Mouse (Mus musculus): ENCODE measurements around the gene Nup62cl. TPM values are rescaled to one million over a fixed set of nuclear protein-coding genes. Genes with fewer than 3 reads are reported as not detected.

Nup62cl gene
- 2.3 and 3.8 TPM in 2 replicates for polyA plus RNA-seq (2016; fragmentation: Nextera tagmentation; extraction: Ambion mirVana)

GRCm38 (mm10) chrX:140062135-140062975 is at the start of gene Nup62cl, which contains the start of gene Pih1h3b:
Gene Nup62cl, minus strand, starts transcription at chrX:140062712.
Gene Pih1h3b, plus strand, starts transcription at chrX:140062879.
- Histone ChIP-seq H3K27ac (no peak within 1 kb of the TSS), H3K36me3 (no peaks in the 10 kb centered on the region), H3K4me1 (peaks cover 3% of the 10 kb centered on the region; the same call in 1 of the 2 replicates), H3K27me3 (ENCODE audit: low read depth, poor library complexity, severe bottlenecking) (peaks cover 77% of the 10 kb centered on the region), H3K9me3 (replicated peaks) (peaks cover 5% of the 10 kb centered on the region; the same call in 1 of the 2 replicates), H3K4me3 (peak within 1 kb of the TSS; percentile 45)
- DNase-seq (ENCODE audit: low spot score) = peak; percentile 54
- WGBS = 19% methylated on average over 64 of the region's 64 CpGs

GRCm38 (mm10) chrX:140094066-140094465 is 31.6 kb upstream of the Nup62cl start:
- 77% methylated on average over 2 of the region's 2 CpGs for WGBS
- no peak overlapping the region for H3K4me3 ChIP-seq
- no peak for DNase-seq (ENCODE audit: low spot score)
- H3K27ac ChIP-seq = no peak overlapping the region
- no peaks in the 10 kb centered on the region for H3K9me3 ChIP-seq (replicated peaks)
- peaks cover 66% of the 10 kb centered on the region for H3K27me3 ChIP-seq (ENCODE audit: low read depth, poor library complexity, severe bottlenecking)
- no peaks in the 10 kb centered on the region for H3K36me3 ChIP-seq
- no peaks in the 10 kb centered on the region for H3K4me1 ChIP-seq

- H3K4me3 ChIP-seq = no peak overlapping the region
- no peaks in the 10 kb centered on the region for H3K4me1 ChIP-seq
- 96% methylated on average over 2 of the region's 2 CpGs for WGBS
- peaks cover 55% of the 10 kb centered on the region for H3K27me3 ChIP-seq (ENCODE audit: low read depth, poor library complexity, severe bottlenecking)
- H3K36me3 ChIP-seq = no peaks in the 10 kb centered on the region
- DNase-seq (ENCODE audit: low spot score) = no peak
- H3K27ac ChIP-seq = no peak overlapping the region
- no peaks in the 10 kb centered on the region for H3K9me3 ChIP-seq (replicated peaks)
Observed at GRCm38 (mm10) chrX:140082535-140082934, 20.0 kb upstream of the Nup62cl start.

- DNase-seq (ENCODE audit: low spot score) = peak; percentile 43
- peak overlapping the region; percentile 42 for H3K4me3 ChIP-seq
- H3K36me3 ChIP-seq = no peaks in the 10 kb centered on the region
- H3K27me3 ChIP-seq (ENCODE audit: low read depth, poor library complexity, severe bottlenecking) = peaks cover 83% of the 10 kb centered on the region
- 15% methylated on average over 77 of the region's 90 CpGs for WGBS
- H3K9me3 ChIP-seq (replicated peaks) = peaks cover 5% of the 10 kb centered on the region; the same call in 1 of the 2 replicates
- peaks cover 3% of the 10 kb centered on the region; the same call in 1 of the 2 replicates for H3K4me1 ChIP-seq
- H3K27ac ChIP-seq = no peak overlapping the region
Observed at GRCm38 (mm10) chrX:140060886-140061874, 1.3 kb downstream of the Nup62cl start.

- no peaks in the 10 kb centered on the region for H3K4me1 ChIP-seq
- peaks cover 16% of the 10 kb centered on the region for H3K36me3 ChIP-seq
- H3K27me3 ChIP-seq (ENCODE audit: low read depth, poor library complexity, severe bottlenecking) = peaks cover 71% of the 10 kb centered on the region
- no peaks in the 10 kb centered on the region for H3K9me3 ChIP-seq (replicated peaks)
- peak overlapping the region; percentile 57 for H3K4me3 ChIP-seq
- H3K27ac ChIP-seq = no peak overlapping the region
- 83% methylated on average over 4 of the region's 4 CpGs for WGBS
- no peak for DNase-seq (ENCODE audit: low spot score)
Observed at GRCm38 (mm10) chrX:139998691-139999065, 63.8 kb downstream of the Nup62cl start.

GRCm38 (mm10) chrX:139997740-139998690 is 64.5 kb downstream of the Nup62cl start, which contains the start of gene Rbm41:
Gene Rbm41, minus strand, starts transcription at chrX:139998595.
- WGBS = 18% methylated on average over 22 of the region's 25 CpGs
- H3K27me3 ChIP-seq (ENCODE audit: low read depth, poor library complexity, severe bottlenecking) = peaks cover 71% of the 10 kb centered on the region
- H3K9me3 ChIP-seq (replicated peaks) = no peaks in the 10 kb centered on the region
- DNase-seq (ENCODE audit: low spot score) = peak; percentile 50
- H3K4me1 ChIP-seq = no peaks in the 10 kb centered on the region
- H3K36me3 ChIP-seq = peaks cover 22% of the 10 kb centered on the region
- H3K4me3 ChIP-seq = peak within 1 kb of the TSS; percentile 57
- H3K27ac ChIP-seq = peak within 1 kb of the TSS; percentile 85

GRCm38 (mm10) chrX:139982115-139982514 is 80.4 kb downstream of the Nup62cl start:
- Histone ChIP-seq H3K36me3 (peaks cover 8% of the 10 kb centered on the region), H3K4me1 (no peaks in the 10 kb centered on the region), H3K4me3 (no peak overlapping the region), H3K27ac (no peak overlapping the region), H3K27me3 (ENCODE audit: low read depth, poor library complexity, severe bottlenecking) (peaks cover 72% of the 10 kb centered on the region), H3K9me3 (replicated peaks) (no peaks in the 10 kb centered on the region)
- 79% methylated on average over 5 of the region's 5 CpGs for WGBS
- no peak for DNase-seq (ENCODE audit: low spot score)

Other genes with a start within 250 kb of the Nup62cl start
- 5.7 and 7.2 TPM in 2 replicates for gene Morc4, start 191.0 kb downstream of the Nup62cl start, polyA plus RNA-seq (2016; fragmentation: Nextera tagmentation; extraction: Ambion mirVana)
- gene Rbm41, start 64.1 kb downstream of the Nup62cl start, polyA plus RNA-seq (2016; fragmentation: Nextera tagmentation; extraction: Ambion mirVana) = 5.2 and 6.4 TPM in 2 replicates
- not detected in 2 replicates for gene Pih1h3b, start 167 bp upstream of the Nup62cl start, polyA plus RNA-seq (2016; fragmentation: Nextera tagmentation; extraction: Ambion mirVana)

All from limb, embryonic 10.5 days (tissue).